Mouse (Mus musculus): ENCODE measurements around the gene A2m.

The A2m gene

DNA sequence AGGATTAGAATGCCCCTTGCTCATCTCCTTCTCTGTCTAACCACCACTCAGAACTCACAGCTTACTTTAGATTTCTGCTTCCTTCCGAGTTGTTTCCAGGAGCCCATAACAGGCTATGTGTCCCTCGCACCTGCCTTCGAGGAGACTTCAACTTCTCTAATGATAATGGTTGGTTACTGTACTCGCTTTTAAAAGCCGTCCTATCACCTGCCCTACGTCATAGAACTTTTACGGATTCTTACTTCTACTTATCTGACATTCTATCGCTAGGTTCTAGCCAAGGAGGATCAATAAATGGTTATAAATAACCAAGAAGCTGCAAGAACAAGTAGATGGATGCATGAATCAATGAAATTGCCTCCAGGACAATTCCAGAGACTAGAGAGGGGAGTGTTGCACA is at the start of gene A2m:
Gene A2m, plus strand, starts transcription at position 301 of the 400 bp plus-strand sequence.
- no peak for DNase-seq (ENCODE audit: low spot score)

DNA sequence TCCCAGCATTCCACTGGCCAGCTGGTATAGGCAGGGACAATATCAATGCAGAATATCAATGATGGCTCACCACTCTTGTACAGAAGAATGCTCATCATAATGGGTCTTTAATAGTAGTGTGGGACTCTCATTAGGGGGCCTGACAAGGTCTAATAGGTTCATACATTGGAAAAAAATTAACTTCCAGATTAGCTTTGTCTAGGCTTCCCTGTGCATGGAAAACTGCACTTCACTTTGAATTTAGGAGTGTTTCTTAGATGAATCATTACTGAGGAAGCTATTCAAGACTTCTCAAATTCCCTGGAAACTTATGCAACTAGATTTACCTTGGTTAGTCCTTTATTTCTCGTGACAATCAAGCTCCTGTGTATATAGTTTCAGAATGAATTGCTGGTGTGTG is 45.0 kb upstream of the A2m start:
- DNase-seq (ENCODE audit: low spot score) = no peak

DNA sequence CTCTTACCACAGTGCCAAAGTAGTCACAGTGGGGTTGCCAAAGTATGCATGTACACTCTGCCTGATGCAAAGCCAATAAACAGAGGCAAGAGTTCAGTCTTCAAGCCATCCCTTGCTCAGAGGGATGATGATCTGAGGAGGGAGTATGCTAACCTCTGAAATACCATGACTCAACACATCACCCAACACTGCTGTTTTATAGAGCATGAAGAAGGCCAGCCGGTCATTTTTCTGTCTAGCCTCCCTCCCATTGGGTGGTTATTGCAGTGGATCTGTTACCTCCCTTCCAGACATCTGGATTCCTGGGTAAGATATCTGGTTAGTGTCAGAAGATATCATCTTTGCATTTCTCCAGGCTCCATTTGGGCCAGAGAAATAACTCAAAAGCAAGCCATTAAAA is 34.2 kb upstream of the A2m start:
- no peak for DNase-seq (ENCODE audit: low spot score)

DNA sequence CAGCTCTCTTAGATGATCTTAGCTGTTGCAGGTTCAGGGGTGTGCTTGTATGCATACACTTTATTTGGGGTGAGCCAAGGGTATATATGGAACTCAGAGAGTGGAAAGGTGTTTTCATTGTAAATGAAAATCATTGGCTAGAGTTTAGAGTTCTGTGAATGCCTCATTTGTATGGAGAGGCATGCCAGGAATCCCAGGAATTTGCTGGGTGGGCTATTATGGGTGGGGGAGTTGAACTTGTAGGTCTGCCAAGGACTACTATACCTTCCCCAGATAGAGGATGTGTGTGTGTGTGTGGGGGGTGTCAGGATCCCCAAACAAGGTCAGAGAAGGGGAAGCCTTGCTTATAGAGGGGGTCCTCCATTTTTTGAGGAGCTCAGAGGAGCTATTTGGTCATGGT is 27.3 kb upstream of the A2m start:
- no peak for DNase-seq (ENCODE audit: low spot score)

DNA sequence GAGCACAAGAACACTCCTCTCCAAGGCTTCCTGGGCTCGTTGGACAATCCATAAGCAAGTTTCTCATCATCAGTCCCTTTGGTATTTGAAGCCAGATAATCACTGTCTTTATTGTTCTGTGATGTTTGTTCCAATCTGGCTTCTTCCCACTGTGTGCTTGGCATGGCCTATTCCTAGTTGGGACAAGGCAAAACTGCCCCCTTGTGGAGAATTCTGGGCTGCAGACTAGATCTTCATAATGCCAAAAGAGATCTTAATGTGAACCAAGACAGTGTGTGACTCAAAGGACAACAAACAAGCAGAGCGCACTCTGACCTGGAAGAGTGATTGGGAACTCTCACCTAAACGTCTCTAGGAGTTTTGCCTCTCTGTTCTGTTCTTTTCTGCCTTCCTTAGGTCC is 23.4 kb upstream of the A2m start:
- DNase-seq (ENCODE audit: low spot score) = no peak

DNA sequence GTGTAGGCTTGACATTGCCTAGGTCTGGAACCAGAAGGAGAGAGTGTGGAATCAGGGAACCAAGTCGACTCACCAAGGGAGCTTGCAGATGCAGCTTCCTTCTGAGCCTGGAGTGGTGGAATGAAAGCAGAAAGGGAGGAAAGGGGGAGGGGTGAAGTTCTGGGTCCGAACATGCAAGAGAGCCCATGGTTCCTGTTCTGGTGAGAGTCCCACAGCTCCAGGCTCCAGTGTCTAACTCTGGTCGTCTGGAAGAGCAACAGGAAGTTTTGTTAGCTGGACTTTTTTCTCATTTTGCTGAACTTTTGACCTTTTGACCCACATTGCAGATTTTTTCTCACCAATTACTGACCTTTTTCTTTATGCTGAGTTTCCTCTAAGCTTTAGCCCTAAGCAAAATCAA is 17.7 kb upstream of the A2m start:
- DNase-seq (ENCODE audit: low spot score) = no peak

DNA sequence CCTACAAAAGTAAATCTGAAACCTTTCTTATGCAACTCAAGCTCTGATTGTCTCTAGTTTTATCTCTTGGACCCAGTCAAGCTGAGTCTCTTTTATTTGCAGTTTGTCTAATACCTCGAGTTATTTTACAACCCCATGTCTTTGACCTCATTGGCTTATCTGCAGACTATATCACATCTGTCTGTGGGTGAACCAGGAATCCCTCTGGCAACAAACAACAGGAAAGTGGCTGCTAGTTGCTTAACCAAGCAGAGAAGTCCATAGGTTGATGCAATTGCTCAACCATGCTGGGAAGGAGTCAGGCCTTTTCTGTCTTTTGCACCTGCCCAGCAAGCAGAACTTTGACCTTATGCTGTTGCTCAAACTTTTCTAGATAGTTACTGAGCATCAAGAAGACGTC is 12.7 kb upstream of the A2m start:
- no peak for DNase-seq (ENCODE audit: low spot score)

DNA sequence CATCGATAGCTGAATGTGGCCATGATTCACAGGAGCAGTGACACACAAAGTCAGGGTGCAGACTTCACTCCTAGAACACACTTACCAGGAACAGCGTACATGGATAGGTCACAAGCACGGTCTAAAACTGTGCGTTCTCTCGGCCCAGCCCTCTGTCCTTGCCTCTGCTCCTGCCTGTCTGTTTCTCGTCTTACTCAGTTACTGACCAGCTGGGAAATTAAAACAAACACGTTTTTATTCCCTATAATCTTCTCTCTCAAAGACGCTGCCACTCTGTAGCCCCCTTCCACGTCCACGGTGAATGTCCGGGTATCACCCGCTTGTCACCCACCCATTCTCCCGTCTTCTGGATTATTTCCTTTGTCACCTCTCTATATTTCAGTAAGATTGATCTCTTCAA is 656 bp upstream of the A2m start:
- no peak for DNase-seq (ENCODE audit: low spot score)

DNA sequence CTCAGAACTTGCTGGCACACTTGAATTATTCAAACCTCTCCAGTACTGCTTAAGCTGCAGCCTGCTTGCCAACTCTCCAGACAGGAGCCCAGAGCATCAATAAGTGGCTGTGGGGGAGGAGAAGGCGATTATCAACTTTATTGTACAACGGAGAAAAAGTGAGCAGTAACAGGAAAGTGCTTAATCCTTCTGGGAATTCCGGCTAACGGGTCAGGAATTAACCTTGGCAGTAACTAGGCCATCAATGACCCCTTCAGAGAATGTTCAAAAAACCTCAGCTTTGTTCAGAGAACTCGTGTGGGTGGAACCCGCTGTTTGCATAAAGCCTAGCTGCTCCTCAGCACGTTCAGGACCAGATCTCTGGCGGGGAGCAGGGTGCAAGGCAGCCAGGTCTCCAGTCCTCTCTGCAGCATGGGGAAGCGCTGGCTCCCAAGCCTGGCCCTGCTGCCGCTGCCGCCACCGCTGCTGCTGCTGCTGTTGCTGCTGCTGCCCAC is 749 bp downstream of the A2m start:
- no peak for DNase-seq (ENCODE audit: low spot score)

DNA sequence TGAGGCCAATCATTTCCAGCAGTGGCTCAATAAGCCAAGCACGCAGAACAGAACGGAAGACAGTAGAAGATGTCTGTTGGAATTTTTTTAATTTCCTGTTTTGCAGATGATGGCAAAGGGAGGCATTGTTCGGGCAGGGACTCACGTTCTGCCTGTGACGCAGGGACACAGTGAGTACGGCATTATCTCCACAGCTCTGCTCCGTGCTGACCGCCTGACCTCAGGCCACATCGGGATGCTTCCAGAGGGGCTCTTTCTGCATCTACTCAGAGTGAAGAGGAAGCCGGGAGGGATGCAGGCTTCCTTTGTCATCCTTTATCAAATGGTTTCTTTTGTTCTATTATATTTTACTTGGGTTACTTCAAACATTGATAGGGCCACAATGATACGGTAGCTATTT is 13.3 kb downstream of the A2m start:
- DNase-seq (ENCODE audit: low spot score) = no peak

Measured in ovary, postnatal 10 days (tissue).